Mouse (Mus musculus) lung, adult 18-20 months (tissue): Measurements from ENCODE around the gene Ropn1l.

Experiments used
- DNase-seq, 2 experiments: peaks; one replicate each; pipeline ENCODE4 v3.0.0; 2022; ENCODE audit warnings: mixed read lengths in 2 of 2

Ropn1l gene

DNA sequence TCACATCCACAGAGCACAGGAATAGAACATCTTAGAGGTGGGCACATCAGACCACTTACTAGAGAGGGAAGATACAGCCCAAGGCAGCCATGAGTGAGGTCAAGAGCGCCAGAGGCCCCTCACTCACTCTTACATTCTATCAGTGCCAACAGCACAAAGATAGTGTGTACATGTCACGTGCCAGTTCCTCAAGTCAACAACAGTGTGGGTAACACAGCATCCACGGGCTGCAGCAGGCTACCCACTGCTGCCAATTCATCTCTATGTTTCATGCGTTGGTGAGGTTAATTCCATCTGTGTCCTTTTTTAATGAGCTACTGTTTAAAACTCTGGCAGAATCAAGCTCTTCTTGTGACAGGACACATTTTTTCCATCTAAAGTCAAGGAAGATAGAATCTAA, 10.8 kb downstream of the Ropn1l start:
- DNase-seq = no peak

GRCm38 (mm10) chr15:31441996-31442395, 11.5 kb downstream of the Ropn1l start:
- no peak for DNase-seq

GRCm38 (mm10) chr15:31436811-31437210, 16.7 kb downstream of the Ropn1l start:
- DNase-seq = no peak

GRCm38 (mm10) chr15:31436083-31436482, 17.5 kb downstream of the Ropn1l start:
- DNase-seq = no peak

GRCm38 (mm10) chr15:31433768-31434167, 19.8 kb downstream of the Ropn1l start:
- no peak for DNase-seq

GRCm38 (mm10) chr15:31431847-31432246, 21.7 kb downstream of the Ropn1l start:
- no peak for DNase-seq

GRCm38 (mm10) chr15:31430014-31430413, 23.5 kb downstream of the Ropn1l start:
- no peak for DNase-seq

DNA sequence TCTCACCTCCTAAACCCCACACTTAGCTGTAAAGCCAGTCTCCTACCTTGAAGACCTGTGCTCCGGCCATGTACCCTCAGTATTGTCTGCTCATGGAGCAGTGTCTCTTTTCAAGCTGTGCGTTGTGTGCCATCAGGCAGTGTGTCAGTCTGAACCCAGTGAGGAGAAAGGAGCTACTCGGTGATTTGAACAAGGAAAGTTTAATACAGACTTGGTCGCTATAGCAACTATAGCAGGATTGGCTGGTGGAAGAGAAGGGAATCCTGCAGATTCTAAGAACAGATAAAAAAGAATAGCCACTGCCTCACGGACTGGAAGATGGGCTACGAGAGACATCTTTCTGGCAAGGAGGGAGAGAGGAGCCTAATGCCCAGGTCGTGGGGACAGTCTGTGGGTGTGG, 24.1 kb downstream of the Ropn1l start:
- no peak for DNase-seq

DNA sequence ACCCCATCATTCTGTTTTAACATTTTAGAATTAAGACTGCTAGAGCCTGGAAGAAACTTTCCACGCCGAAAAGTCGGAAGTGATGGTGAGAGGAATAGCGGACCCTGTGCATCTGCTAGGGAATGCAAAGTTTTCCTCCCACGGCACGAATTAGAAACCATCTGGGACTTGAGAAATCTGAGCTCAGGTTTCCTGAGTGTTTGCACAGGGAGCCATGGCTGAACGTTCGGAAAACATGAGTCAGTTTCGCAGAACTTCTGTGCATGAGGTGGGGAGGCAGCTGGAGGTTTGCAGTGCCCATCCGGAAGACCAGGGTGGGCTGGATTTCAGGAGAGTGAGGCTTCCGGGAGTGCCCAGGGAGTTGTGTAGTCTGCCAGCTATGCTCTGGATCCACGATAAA, 25.0 kb downstream of the Ropn1l start:
- peak; percentile 23 to 42 for DNase-seq

DNA sequence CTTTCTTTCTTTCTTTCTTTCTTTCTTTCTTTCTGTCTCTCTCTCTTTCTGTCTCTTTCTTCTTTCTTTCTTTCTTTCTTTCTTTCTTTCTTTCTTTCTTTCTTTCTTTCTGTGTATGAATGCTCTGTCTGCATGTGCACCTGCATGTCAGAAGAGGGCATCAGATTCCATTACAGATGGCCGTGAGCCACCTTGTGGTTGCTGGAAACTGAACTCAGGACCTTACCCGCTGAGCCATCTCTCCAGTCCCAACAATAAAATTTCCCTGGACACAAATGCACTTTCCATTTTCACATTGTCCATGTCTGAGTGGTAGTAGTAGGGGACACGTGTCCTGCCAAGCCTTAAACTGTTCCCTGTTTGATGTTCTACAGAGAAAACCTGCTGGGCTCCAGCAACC, 26.1 kb downstream of the Ropn1l start:
- DNase-seq = no peak

DNA sequence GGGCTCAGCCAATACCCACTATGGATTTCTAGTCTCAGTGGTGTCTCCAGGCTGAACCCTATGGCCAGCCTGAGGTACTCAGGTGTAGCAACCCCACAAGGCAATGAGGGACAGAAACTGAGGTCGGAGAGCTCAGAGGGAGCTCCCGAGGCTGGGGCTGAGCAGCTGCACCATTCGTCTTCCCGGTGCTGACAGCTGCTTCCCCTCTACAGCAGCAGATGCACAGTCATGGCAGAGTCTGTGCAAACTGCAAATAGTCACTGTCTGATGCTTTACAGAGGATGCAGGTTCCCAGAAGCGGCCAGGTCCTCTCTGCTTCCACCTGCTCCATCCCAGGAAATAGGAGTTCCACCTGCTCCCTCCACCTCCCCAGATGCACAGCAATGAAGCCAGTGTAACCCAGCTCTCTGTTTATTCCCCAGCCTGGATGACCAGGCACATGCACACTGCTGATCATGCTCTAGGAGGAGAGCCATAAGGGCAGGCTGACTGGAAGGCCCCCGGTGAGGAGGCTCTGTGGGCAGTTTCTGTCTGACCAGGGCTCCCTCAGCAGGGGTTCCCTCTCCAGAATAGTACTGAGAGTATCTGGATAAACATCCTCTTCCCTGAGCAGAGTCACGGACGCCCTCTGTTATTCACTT, 27.4 kb downstream of the Ropn1l start:
- DNase-seq = no peak

DNA sequence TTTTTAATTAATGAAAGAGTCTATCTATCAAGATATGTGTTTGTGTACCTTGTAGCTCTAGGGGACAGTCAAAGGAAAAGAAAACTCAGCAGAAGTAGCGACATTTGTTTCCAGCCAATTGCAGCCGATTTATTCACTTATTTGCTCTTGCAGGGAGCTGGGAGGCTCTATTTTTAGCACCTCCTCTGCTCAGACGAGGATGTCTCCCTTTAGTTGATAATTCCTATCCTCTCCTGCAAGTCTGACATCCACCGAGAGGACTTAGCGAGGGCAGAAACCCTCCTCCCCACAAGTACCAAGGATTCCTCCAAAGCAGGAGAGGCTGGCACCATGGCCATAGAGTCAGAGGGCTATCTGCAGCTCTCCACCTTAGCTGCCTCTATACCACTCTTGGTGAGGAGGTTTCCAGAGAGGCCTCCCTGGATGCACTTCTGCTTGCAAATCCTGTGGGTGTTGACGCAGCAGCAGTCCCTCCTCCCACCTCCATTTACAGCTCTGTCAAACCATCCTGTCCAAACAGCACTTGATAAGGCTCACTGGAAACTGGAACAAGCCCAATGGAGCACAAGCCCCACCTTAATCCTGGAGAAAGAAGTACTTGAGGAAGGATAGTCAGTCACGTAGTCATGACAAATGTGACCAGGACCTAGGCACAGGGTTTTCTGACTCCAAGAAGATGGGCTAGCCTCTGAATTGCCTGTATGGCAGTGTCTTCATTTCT, 30.7 kb downstream of the Ropn1l start:
- DNase-seq = peak in 1 of 2 experiments; percentile 45

DNA sequence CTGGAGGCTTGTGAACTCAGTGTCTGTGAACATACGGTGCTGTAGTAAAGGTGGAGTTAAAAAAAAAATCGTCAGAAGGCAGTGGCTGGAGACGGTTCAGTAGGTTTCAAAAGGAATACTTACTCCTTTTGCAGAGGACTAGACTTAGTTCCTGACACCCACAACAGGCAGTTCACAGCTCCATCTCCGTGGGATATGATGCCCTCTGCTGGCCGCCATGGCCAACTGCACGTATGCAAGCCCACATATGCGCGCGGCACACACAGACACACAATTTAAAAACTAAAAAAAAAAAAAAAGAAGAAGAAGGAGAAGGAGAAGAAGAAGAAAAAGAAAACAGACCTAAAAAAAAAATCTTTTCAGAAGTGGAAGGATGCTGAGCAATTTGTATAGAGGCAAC, 34.5 kb downstream of the Ropn1l start:
- peak; percentile 41 to 49 for DNase-seq

GRCm38 (mm10) chr15:31418686-31419024, 34.9 kb downstream of the Ropn1l start:
- DNase-seq = no peak

- peak; percentile 82 to 87 for DNase-seq
Measured at GRCm38 (mm10) chr15:31417796-31418685, 35.5 kb downstream of the Ropn1l start.

DNA sequence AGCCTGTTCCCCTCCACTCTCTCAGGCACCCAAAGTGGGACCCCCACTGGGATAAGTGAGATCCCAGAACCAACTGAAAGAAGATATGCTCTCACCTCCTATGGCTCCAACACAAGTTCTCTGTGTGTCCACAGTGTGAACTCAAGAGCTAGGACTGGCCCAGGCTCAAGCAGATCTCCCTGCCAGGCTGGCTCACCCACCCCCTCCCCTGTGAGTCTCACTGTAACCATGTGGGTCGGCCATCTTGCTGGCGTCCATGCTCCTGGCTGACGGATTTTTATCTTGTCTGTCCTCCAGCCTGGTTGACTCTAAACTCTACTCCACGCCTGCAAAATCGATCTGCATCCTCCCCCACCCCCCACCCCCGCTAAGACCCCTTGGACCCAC, 36.1 kb downstream of the Ropn1l start:
- no peak for DNase-seq

- DNase-seq = peak; percentile 55 to 70
Measured at GRCm38 (mm10) chr15:31415181-31415580, 38.4 kb downstream of the Ropn1l start.

DNA sequence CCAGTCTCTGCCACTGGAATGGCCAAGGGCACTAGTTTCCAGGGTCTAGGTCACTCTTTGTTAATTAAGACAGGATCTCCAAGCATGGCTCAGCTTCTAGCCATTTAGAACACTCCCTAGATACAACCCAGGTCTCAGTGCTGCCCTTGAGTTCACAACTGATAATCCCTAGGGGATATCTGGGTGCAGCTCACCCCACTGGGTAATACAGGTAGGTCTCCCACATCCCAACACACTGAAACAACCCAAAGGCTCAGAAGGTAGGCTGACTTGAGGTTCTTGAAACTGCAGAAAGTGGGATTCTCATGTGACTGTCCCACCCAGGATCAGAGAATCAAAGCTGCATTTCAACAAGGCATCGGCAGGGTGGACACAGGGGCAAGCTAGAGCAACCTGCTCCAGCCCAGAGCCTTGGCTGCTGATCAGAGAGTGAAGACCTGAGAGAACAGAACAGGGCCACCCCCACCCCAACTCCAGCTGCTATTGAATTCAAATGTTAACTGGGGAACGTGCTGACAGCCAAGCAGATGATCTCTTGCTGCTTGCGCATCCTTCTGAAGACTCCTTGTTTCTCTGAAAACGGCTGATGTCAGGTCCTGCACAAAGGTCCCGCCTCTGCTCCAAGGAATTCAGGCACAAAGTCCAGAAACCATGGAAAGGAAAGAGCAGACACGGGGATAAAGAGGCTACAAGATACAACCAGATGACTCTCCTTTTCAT, 39.2 kb downstream of the Ropn1l start:
- no peak for DNase-seq

DNA sequence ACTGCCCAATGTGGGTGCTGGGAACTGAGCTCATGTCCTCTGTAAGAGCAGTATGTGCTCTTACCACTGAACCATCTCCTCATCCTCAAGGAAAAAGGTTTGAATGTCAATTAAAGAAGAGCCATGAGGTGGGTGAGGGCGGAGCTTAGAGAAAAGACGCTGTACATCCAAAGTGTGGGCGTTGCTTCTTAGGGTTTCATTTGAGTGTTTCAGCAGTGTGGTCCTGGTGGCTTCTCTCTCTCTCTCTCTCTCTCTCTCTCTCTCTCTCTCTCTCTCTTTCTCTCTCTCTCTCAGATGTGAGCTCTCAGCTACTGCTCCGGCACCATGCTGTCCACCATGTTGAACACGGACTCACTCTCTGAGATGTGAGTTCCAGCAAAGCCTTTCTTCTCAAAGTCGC, 39.9 kb downstream of the Ropn1l start:
- no peak for DNase-seq

- peak; percentile 59 to 69 for DNase-seq
Measured at GRCm38 (mm10) chr15:31412933-31413332, 40.6 kb downstream of the Ropn1l start.

DNA sequence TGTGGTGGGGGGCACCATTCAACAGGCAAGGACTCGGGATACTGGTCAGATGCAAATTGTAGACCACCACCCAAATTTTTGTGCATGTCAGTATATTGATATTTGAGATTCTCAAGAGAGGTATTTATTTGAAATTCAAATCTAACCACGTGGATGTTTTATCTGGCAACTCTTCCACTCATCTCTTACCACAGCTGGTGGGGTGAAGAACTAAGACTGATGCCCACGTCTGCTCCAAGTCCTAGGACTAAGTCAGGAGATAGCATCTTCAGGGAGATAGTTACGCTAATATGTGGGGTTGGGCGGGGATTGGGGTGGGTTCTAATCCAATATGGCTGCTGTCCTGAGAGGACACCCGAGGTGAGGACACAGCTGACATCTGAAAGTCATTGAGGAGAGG, 41.1 kb downstream of the Ropn1l start:
- DNase-seq = no peak

GRCm38 (mm10) chr15:31407490-31407889, 46.0 kb downstream of the Ropn1l start:
- no peak for DNase-seq

- no peak for DNase-seq
Measured at GRCm38 (mm10) chr15:31406881-31407280, 46.7 kb downstream of the Ropn1l start.
